Mouse (Mus musculus) olfactory bulb, adult 2 months (tissue): Measurements from ENCODE around the gene Sept14. TPM values are rescaled to one million over a fixed set of nuclear protein-coding genes. Genes with fewer than 3 reads are reported as not detected.

Source experiments
- H3K27ac ChIP-seq: fragments of 200-500 bp; 2 replicates; pipeline ENCODE4 v1.5.1; 2012; ENCODE audit warnings: low read depth, low read length; ENCODE audit not compliant: insufficient read depth
- H3K4me1 ChIP-seq: fragments of 200-500 bp; 2 replicates; pipeline ENCODE4 v1.6.1; 2012; ENCODE audit warnings: low read length; ENCODE audit not compliant: control insufficient read depth, insufficient read depth
- H3K4me3 ChIP-seq: fragments of 200-500 bp; 2 replicates; pipeline ENCODE4 v1.5.1; 2012; ENCODE audit warnings: mild to moderate bottlenecking, low read depth, low read length, moderate library complexity; ENCODE audit not compliant: insufficient read depth
- CTCF ChIP-seq: fragments of 200-500 bp; IDR thresholded peaks from 2 replicates; pipeline ENCODE4 v1.5.1; 2012; ENCODE audit warnings: low read depth, mild to moderate bottlenecking, low read length, moderate library complexity; ENCODE audit not compliant: insufficient read depth
- POLR2A ChIP-seq: fragments of 200-500 bp; IDR thresholded peaks from 2 replicates; pipeline ENCODE4 v1.6.1; 2012; ENCODE audit warnings: mild to moderate bottlenecking, low read depth, low read length, moderate library complexity; ENCODE audit not compliant: insufficient read depth
- WGBS: fragments of 180-500 bp; shearing (Covaris S2); methylation state at CpG from one replicate; pipeline ENCODE4 v1.1.7; 2018; 5-methylcytosine and 5-hydroxymethylcytosine counted together
- polyA plus RNA-seq: library from polyadenylated mRNA; stranded (reverse); fragments of >200 nt; gene quantifications from 2 replicates; pipeline ENCODE4 v1.2.4, GENCODE M21; 2012; ENCODE audit warnings: low replicate concordance; ENCODE audit not compliant: missing spikeins, insufficient read depth, insufficient read length

Sept14 gene
- polyA plus RNA-seq, 1 experiment: not detected

DNA sequence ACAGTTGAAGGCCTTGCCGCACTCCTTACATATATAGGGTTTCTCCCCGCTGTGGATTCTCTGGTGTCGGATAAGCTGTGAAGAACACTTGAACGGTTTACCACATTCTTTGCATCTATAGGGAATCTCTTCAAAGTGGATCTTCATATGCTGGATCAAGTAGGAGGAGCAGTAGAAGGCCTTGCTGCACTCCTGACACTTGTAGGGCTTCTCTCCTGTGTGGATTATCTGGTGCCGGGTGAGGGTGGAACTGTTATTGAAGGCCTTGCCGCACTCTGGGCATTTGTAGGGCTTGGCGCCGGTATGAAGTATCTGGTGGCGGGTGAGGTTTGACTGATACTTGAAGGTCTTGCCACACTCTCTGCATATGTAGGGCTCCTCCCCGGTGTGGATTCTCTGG, 51.3 kb downstream of the Sept14 start:
- no peak for TF ChIP-seq POLR2A
- no peak for TF ChIP-seq CTCF

DNA sequence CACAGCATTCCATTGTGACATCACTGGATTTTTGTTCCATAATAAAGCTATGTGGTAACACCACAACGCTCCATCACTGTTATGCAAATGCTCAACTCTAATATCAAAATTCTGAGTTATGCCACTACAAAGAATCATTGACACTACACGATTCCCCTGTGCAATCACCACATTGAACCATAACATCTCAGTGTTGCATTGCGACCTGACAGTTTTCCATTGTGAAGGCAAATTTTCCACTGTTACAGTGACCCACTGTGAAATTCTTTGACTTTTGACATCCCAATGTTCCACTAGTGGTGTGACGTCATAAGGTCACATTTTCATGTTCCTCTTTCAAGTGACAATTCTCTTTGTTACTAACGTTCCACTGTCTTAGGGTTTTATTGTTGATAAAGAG, 57.5 kb downstream of the Sept14 start:
- H3K4me3 ChIP-seq: no peak overlapping the region
- TF ChIP-seq POLR2A (no peak), CTCF (no peak)
- 91% methylated on average over 5 of the region's 5 CpGs for WGBS
- H3K27ac ChIP-seq: no peak overlapping the region
- no peaks in the 10 kb centered on the region for H3K4me1 ChIP-seq

More for the DNA sequence above, 51.3 kb downstream of the Sept14 start:
- no peak overlapping the region for H3K4me3 ChIP-seq
- 95% methylated on average over 10 of the region's 10 CpGs for WGBS
- no peaks in the 10 kb centered on the region for H3K4me1 ChIP-seq
- H3K27ac ChIP-seq: no peak overlapping the region

Other genes starting within 250 kb of the Sept14 start
- gene Sfswap, start 207.3 kb downstream of the Sept14 start, polyA plus RNA-seq: 361 TPM in 1 of 2 replicates, not detected in the other
- not detected in 2 replicates for gene Mmp17, start 124.3 kb downstream of the Sept14 start, polyA plus RNA-seq
- not detected in 2 replicates for gene Zfp11, start 38.4 kb downstream of the Sept14 start, polyA plus RNA-seq
- not detected in 2 replicates for gene Mrps17, start 7.0 kb upstream of the Sept14 start, polyA plus RNA-seq
- not detected in 2 replicates for gene Nipsnap2, start 16.6 kb upstream of the Sept14 start, polyA plus RNA-seq
- not detected in 2 replicates for gene Psph, start 78.9 kb upstream of the Sept14 start, polyA plus RNA-seq
- gene Sumf2, start 138.5 kb upstream of the Sept14 start, polyA plus RNA-seq: not detected in 2 replicates
- not detected in 2 replicates for gene Chchd2, start 179.0 kb upstream of the Sept14 start, polyA plus RNA-seq
- not detected in 2 replicates for gene Zbed5, start 187.2 kb upstream of the Sept14 start, polyA plus RNA-seq
- not detected in 2 replicates for gene Phkg1, start 190.0 kb upstream of the Sept14 start, polyA plus RNA-seq
- not detected in 2 replicates for gene Nupr1l, start 200.0 kb upstream of the Sept14 start, polyA plus RNA-seq
- gene Vkorc1l1, start 233.5 kb upstream of the Sept14 start, polyA plus RNA-seq: not detected in 2 replicates